Mouse (Mus musculus): ENCODE data around the gene Adam11.

- TF ChIP-seq CTCF (IDR thresholded peaks at IDR 0.05; ENCODE audit: control insufficient read depth, insufficient read depth, insufficient read length) (no peak), FOSL1 (IDR thresholded peaks at IDR 0.05; ENCODE audit: insufficient read depth, low read length, poor library complexity, severe bottlenecking) (no peak)
Observed at GRCm38 (mm10) chr11:102760805-102761308, 382 bp upstream of the Adam11 start.

All from C2C12 (cell line).